Mouse (Mus musculus) heart, adult 2 months (tissue): ENCODE results near the gene Ofcc1.

Source experiments
- CTCF ChIP-seq: fragments of 200-600 bp; IDR thresholded peaks from 2 replicates; pipeline ENCODE4 v1.8.1; 2022; ENCODE audit warnings: antibody characterized with exemption, mild to moderate bottlenecking, moderate library complexity
- EP300 ChIP-seq: fragments of 200-500 bp; IDR thresholded peaks from 2 replicates; pipeline ENCODE4 v1.6.1; 2011; ENCODE audit warnings: low read depth, low read length, control low read depth; ENCODE audit not compliant: insufficient read depth
- POLR2A ChIP-seq: fragments of 200-500 bp; IDR thresholded peaks from 2 replicates; pipeline ENCODE4 v1.6.1; 2011; ENCODE audit warnings: mild to moderate bottlenecking, low read depth, low read length, control low read depth; ENCODE audit not compliant: insufficient read depth

GRCm38 (mm10) chr13:40139906-40140305 lies 221.3 kb downstream of the Ofcc1 start:
- TF ChIP-seq CTCF (no peak), POLR2A (no peak), EP300 (no peak)
